Mouse (Mus musculus): ENCODE measurements around the gene Atp6v1g2. TPM values are rescaled to one million over a fixed set of nuclear protein-coding genes. Genes with fewer than 3 reads are reported as not detected.

The Atp6v1g2 gene
- total RNA-seq, 1 experiment = 0.71 TPM

- in situ Hi-C loops (cut with MboI; ENCODE audit: low sequenced_read_pairs in 2 of 2, unreplicated experiment in 2 of 2) = no loop called here
- no peaks in the 10 kb centered on the region for H3K36me3 ChIP-seq (ENCODE audit: control insufficient read depth, insufficient read depth, low read length, poor library complexity, severe bottlenecking)
These were observed 40.5 kb upstream of the Atp6v1g2 start for GRCm38 (mm10) chr17:35192924-35193323.

GRCm38 (mm10) chr17:35193881-35194843, 39.3 kb upstream of the Atp6v1g2 start, which contains the start of gene Ltb:
Ltb (plus strand) TSS chr17:35194439.
- no peaks in the 10 kb centered on the region for H3K36me3 ChIP-seq (ENCODE audit: control insufficient read depth, insufficient read depth, low read length, poor library complexity, severe bottlenecking)
- TF ChIP-seq ZNF384 (IDR thresholded peaks at IDR 0.05; ENCODE audit: low read depth, low read length) (no peak), MAFK (IDR thresholded peaks at IDR 0.05; ENCODE audit: insufficient read depth, low read depth, low read length) (no peak), ZC3H11A (IDR thresholded peaks at IDR 0.05; ENCODE audit: borderline replicate concordance, low read depth, low read length) (no peak)
- peaks cover 0 to 8% of the 10 kb centered on the region in 2 experiments for H3K4me1 ChIP-seq (ENCODE audit: control insufficient read depth in 2 of 2, insufficient read depth in 2 of 2, low read length in 2 of 2, poor library complexity in 1 of 2)
- H3K9ac ChIP-seq (ENCODE audit: insufficient read depth, low read depth, low read length, poor library complexity, severe bottlenecking) = no peak within 1 kb of the TSS
- H3K4me3 ChIP-seq (ENCODE audit: insufficient read depth in 1 of 2, low read depth in 1 of 2, low read length in 2 of 2, poor library complexity in 1 of 2, severe bottlenecking in 1 of 2) = peak within 1 kb of the TSS in 1 of 2 experiments; percentile 56; a peak in 2 of 4 replicates
- in situ Hi-C loops (cut with MboI; ENCODE audit: low sequenced_read_pairs in 2 of 2, unreplicated experiment in 2 of 2) = no loop called here
- no peaks in the 10 kb centered on the region for H3K9me3 ChIP-seq (ENCODE audit: control insufficient read depth, insufficient read depth, low read depth, low read length)
- DNase-seq (ENCODE audit: low read depth, low spot score) = no peak
- no peak within 1 kb of the TSS for H3K27ac ChIP-seq (ENCODE audit: insufficient read depth, low read depth, low read length, poor library complexity, severe bottlenecking)

More at GRCm38 (mm10) chr17:35192924-35193323, 40.5 kb upstream of the Atp6v1g2 start:
- no peak overlapping the region for H3K9ac ChIP-seq (ENCODE audit: insufficient read depth, low read depth, low read length, poor library complexity, severe bottlenecking)
- peaks cover 3 to 14% of the 10 kb centered on the region in 2 experiments for H3K4me1 ChIP-seq (ENCODE audit: control insufficient read depth in 2 of 2, insufficient read depth in 2 of 2, low read length in 2 of 2, poor library complexity in 1 of 2)
- no peak for DNase-seq (ENCODE audit: low read depth, low spot score)
- TF ChIP-seq ZC3H11A (IDR thresholded peaks at IDR 0.05; ENCODE audit: borderline replicate concordance, low read depth, low read length) (no peak), HCFC1 (IDR thresholded peaks at IDR 0.05; ENCODE audit: borderline replicate concordance, insufficient read depth, low read length) (no peak), CHD2 (IDR thresholded peaks at IDR 0.05; ENCODE audit: low read depth, low read length) (no peak), MAFK (IDR thresholded peaks at IDR 0.05; ENCODE audit: insufficient read depth, low read depth, low read length) (no peak), ZNF384 (IDR thresholded peaks at IDR 0.05; ENCODE audit: low read depth, low read length) (no peak)
- H3K9me3 ChIP-seq (ENCODE audit: control insufficient read depth, insufficient read depth, low read depth, low read length) = no peaks in the 10 kb centered on the region
- no peak overlapping the region for H3K27ac ChIP-seq (ENCODE audit: insufficient read depth, low read depth, low read length, poor library complexity, severe bottlenecking)
- H3K4me3 ChIP-seq (ENCODE audit: insufficient read depth in 1 of 2, low read depth in 1 of 2, low read length in 2 of 2, poor library complexity in 1 of 2, severe bottlenecking in 1 of 2) = no peak overlapping the region

- H3K9ac ChIP-seq (ENCODE audit: insufficient read depth, low read depth, low read length, poor library complexity, severe bottlenecking) = peak overlapping the region; percentile 13; the same call in 1 of the 2 replicates
- TF ChIP-seq HCFC1 (IDR thresholded peaks at IDR 0.05; ENCODE audit: borderline replicate concordance, insufficient read depth, low read length) (no peak), ZNF384 (IDR thresholded peaks at IDR 0.05; ENCODE audit: low read depth, low read length) (no peak), CHD2 (IDR thresholded peaks at IDR 0.05; ENCODE audit: low read depth, low read length) (no peak), ZC3H11A (IDR thresholded peaks at IDR 0.05; ENCODE audit: borderline replicate concordance, low read depth, low read length) (no peak), MAFK (IDR thresholded peaks at IDR 0.05; ENCODE audit: insufficient read depth, low read depth, low read length) (no peak)
- peak overlapping the region; percentile 49 to 56 for H3K4me3 ChIP-seq (ENCODE audit: insufficient read depth in 1 of 2, low read depth in 1 of 2, low read length in 2 of 2, poor library complexity in 1 of 2, severe bottlenecking in 1 of 2)
- peaks cover 0 to 2% of the 10 kb centered on the region in 2 experiments; a peak in 3 of 4 replicates for H3K4me1 ChIP-seq (ENCODE audit: control insufficient read depth in 2 of 2, insufficient read depth in 2 of 2, low read length in 2 of 2, poor library complexity in 1 of 2)
- no peak overlapping the region for H3K27ac ChIP-seq (ENCODE audit: insufficient read depth, low read depth, low read length, poor library complexity, severe bottlenecking)
- DNase-seq (ENCODE audit: low read depth, low spot score) = no peak
- in situ Hi-C loops (cut with MboI; ENCODE audit: low sequenced_read_pairs in 2 of 2, unreplicated experiment in 2 of 2) = no loop called here
- H3K36me3 ChIP-seq (ENCODE audit: control insufficient read depth, insufficient read depth, low read length, poor library complexity, severe bottlenecking) = no peaks in the 10 kb centered on the region
- H3K9me3 ChIP-seq (ENCODE audit: control insufficient read depth, insufficient read depth, low read depth, low read length) = no peaks in the 10 kb centered on the region
These were observed 38.4 kb upstream of the Atp6v1g2 start for GRCm38 (mm10) chr17:35194844-35195630.

GRCm38 (mm10) chr17:35195631-35196320, 37.7 kb upstream of the Atp6v1g2 start:
- H3K36me3 ChIP-seq (ENCODE audit: control insufficient read depth, insufficient read depth, low read length, poor library complexity, severe bottlenecking) = no peaks in the 10 kb centered on the region
- H3K9me3 ChIP-seq (ENCODE audit: control insufficient read depth, insufficient read depth, low read depth, low read length) = no peaks in the 10 kb centered on the region
- no peak overlapping the region for H3K27ac ChIP-seq (ENCODE audit: insufficient read depth, low read depth, low read length, poor library complexity, severe bottlenecking)
- peak; percentile 47 for DNase-seq (ENCODE audit: low read depth, low spot score)
- peaks cover 0 to 2% of the 10 kb centered on the region in 2 experiments; a peak in 2 of 4 replicates for H3K4me1 ChIP-seq (ENCODE audit: control insufficient read depth in 2 of 2, insufficient read depth in 2 of 2, low read length in 2 of 2, poor library complexity in 1 of 2)
- TF ChIP-seq MAFK (IDR thresholded peaks at IDR 0.05; ENCODE audit: insufficient read depth, low read depth, low read length) = no peak
- no peak for TF ChIP-seq CHD2 (IDR thresholded peaks at IDR 0.05; ENCODE audit: low read depth, low read length)
- TF ChIP-seq ZNF384 (IDR thresholded peaks at IDR 0.05; ENCODE audit: low read depth, low read length) = no peak
- no peak for TF ChIP-seq ZC3H11A (IDR thresholded peaks at IDR 0.05; ENCODE audit: borderline replicate concordance, low read depth, low read length)
- TF ChIP-seq HCFC1 (IDR thresholded peaks at IDR 0.05; ENCODE audit: borderline replicate concordance, insufficient read depth, low read length) = no peak
- H3K9ac ChIP-seq (ENCODE audit: insufficient read depth, low read depth, low read length, poor library complexity, severe bottlenecking) = peak overlapping the region; percentile 13; the same call in 1 of the 2 replicates
- in situ Hi-C loops (cut with MboI; ENCODE audit: low sequenced_read_pairs in 2 of 2, unreplicated experiment in 2 of 2) = no loop called here
- peak overlapping the region; percentile 49 to 56 for H3K4me3 ChIP-seq (ENCODE audit: insufficient read depth in 1 of 2, low read depth in 1 of 2, low read length in 2 of 2, poor library complexity in 1 of 2, severe bottlenecking in 1 of 2)
